Mouse (Mus musculus) neutrophil, adult 83 days (primary cell): ENCODE data around the gene Gdf5. TPM values are rescaled to one million over a fixed set of nuclear protein-coding genes. Genes with fewer than 3 reads are reported as not detected.

Experiments
- total RNA-seq, 2 experiments: library from RNA; stranded (reverse); gene quantifications; one replicate each; pipeline ENCODE4 v1.2.4; 2023

The Gdf5 gene
- total RNA-seq, result not detected

GRCm38 (mm10) chr2:155945124-155945523, at the start of gene Gdf5:
Gene Gdf5, minus strand, starts transcription at chr2:155945367.

GRCm38 (mm10) chr2:155956134-155957059, 11.2 kb upstream of the Gdf5 start, which contains the start of gene Cep250:
Gene Cep250, plus strand, starts transcription at chr2:155956458.

GRCm38 (mm10) chr2:155940681-155941080, 4.5 kb downstream of the Gdf5 start, which contains the start of gene Gm15557:
Gene Gm15557, plus strand, starts transcription at chr2:155940728.

GRCm38 (mm10) chr2:155929531-155930442, 15.4 kb downstream of the Gdf5 start, which contains the start of gene Uqcc1:
Gene Uqcc1, minus strand, starts transcription at chr2:155930310.

Other genes with a start within 250 kb of the Gdf5 start
- gene Edem2, start 215.9 kb downstream of the Gdf5 start, total RNA-seq, result 10 to 100 TPM; 36.7 to 39.8 TPM
- not detected for gene Gm17581, start 209.5 kb downstream of the Gdf5 start, total RNA-seq
- gene Procr, start 194.2 kb downstream of the Gdf5 start, total RNA-seq, result not detected
- not detected for gene Mmp24, start 170.0 kb downstream of the Gdf5 start, total RNA-seq
- 10 to 100 TPM in 1 of 2 experiments, 1 to 10 TPM in 1; 7.0 to 10.7 TPM for gene BC029722, start 125.9 kb downstream of the Gdf5 start, total RNA-seq
- 10 to 100 TPM; 79.8 to 91.0 TPM for gene Eif6, start 118.4 kb downstream of the Gdf5 start, total RNA-seq
- not detected for gene Fam83c, start 110.5 kb downstream of the Gdf5 start, total RNA-seq
- gene Uqcc1, start 15.1 kb downstream of the Gdf5 start, total RNA-seq, result 10 to 100 TPM; 13.0 to 17.1 TPM
- not detected for gene Gm15557, start 4.6 kb downstream of the Gdf5 start, total RNA-seq
- gene Cep250, start 11.1 kb upstream of the Gdf5 start, total RNA-seq, result 10 to 100 TPM; 58.0 to 65.1 TPM
- gene 6430550D23Rik, start 62.6 kb upstream of the Gdf5 start, total RNA-seq, result under 1 TPM; 0.42 to 0.55 TPM
- gene Ergic3, start 62.7 kb upstream of the Gdf5 start, total RNA-seq, result 10 to 100 TPM; 62.0 to 62.6 TPM
- gene Fer1l4, start 107.6 kb upstream of the Gdf5 start, total RNA-seq, result not detected
- gene Spag4, start 119.8 kb upstream of the Gdf5 start, total RNA-seq, result under 1 TPM; 0.33 to 0.42 TPM
- 10 to 100 TPM; 71.3 to 80.9 TPM for gene Cpne1, start 166.6 kb upstream of the Gdf5 start, total RNA-seq
- 10 to 100 TPM; 26.7 to 30.4 TPM for gene Rbm12, start 166.6 kb upstream of the Gdf5 start, total RNA-seq
- gene Gm28036, start 181.7 kb upstream of the Gdf5 start, total RNA-seq, result 10 to 100 TPM; 16.8 to 17.4 TPM
- 10 to 100 TPM; 44.4 to 51.7 TPM for gene Romo1, start 198.7 kb upstream of the Gdf5 start, total RNA-seq
- 10 to 100 TPM; 16.4 to 19.5 TPM for gene Nfs1, start 198.8 kb upstream of the Gdf5 start, total RNA-seq
- 1,000 to 10,000 TPM in 1 of 2 experiments, 100 to 1,000 TPM in 1; 884 to 1,046 TPM for gene Rbm39, start 234.9 kb upstream of the Gdf5 start, total RNA-seq